Mouse (Mus musculus) A20 (cell line): ENCODE results near the gene Mllt11.

ENCODE experiments used
- DNase-seq: peaks from one replicate; pipeline ENCODE4 v3.0.0-alpha.2; 2011; ENCODE audit warnings: low read depth, low spot score

Mllt11 gene

GRCm38 (mm10) chr3:95173256-95173949 is 58.6 kb downstream of the Mllt11 start:
- no peak for DNase-seq

- DNase-seq, result no peak
These were observed 59.3 kb downstream of the Mllt11 start for GRCm38 (mm10) chr3:95172526-95173255.

GRCm38 (mm10) chr3:95171105-95171504 is 60.9 kb downstream of the Mllt11 start:
- DNase-seq, result no peak

- no peak for DNase-seq
These were observed 62.0 kb downstream of the Mllt11 start for GRCm38 (mm10) chr3:95169996-95170395.
